ENCODE assay signal across 8 mouse cellular contexts in the genomic region with DNA sequence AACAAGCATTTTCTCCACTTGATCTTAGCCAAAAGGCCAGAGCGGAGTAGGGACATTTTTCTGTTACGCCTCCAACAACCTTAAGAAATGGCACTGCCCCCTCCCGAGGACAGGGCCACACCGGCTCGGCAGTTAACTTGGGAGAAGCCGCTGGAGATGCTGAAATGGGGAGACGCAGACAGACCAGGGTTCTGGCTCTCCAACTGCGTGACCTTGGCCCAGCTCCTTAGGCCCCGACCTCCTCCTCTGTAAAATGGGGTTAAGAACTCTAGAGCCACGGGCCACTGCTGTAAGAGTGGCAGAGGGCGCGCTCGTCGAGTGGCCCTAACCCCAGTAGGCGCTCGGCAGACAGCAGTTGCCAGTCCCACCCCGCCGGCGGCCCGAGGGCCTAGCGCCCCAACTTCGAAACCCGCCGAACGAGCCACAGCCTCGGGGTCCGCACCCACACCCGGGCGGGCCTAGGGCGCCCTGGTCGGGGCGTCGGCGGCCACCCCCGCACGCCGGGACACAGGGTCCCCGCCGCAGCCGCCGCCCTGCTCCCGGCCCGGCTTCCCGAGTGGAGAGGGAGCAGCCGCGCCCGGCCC. TPM values are rescaled to one million over a fixed set of nuclear protein-coding genes. Genes with fewer than 3 reads are reported as not detected.
A peak's percentile ranks its signal among the peaks of the same experiment; 100 is the strongest.
DNase-seq lines count a peak whose midpoint lies in the region; ATAC-seq and TF ChIP-seq lines count a peak whose summit lies in the region.

No protein-coding gene starts in this region.

- no peak for TF ChIP-seq POLR2A in myocyte (IDR thresholded peaks at IDR 0.05; ENCODE audit: insufficient read length, low read depth)

- WGBS in heart, embryonic 11.5 days (ENCODE audit: insufficient replicate concordance): 1% methylated on average over 37 of the region's 47 CpGs
- WGBS in forebrain, embryonic 11.5 days: under 1% methylated on average over 47 of the region's 47 CpGs
- under 1% methylated on average over 47 of the region's 47 CpGs for WGBS in limb, embryonic 11.5 days

- H3K27ac ChIP-seq in heart, embryonic 11.5 days (ENCODE audit: low read depth, low read length): peak overlapping the region; percentile 84
- H3K27ac ChIP-seq in forebrain, embryonic 11.5 days (ENCODE audit: low read depth, low read length): peak overlapping the region; percentile 75
- peak overlapping the region; percentile 31 for H3K27ac ChIP-seq in limb, embryonic 11.5 days (replicated peaks; ENCODE audit: low read depth, low read length)

- H3K4me3 ChIP-seq in heart, embryonic 11.5 days (ENCODE audit: low read depth, low read length): peak overlapping the region; percentile 92
- H3K4me3 ChIP-seq in forebrain, embryonic 11.5 days (ENCODE audit: low read depth, low read length): peak overlapping the region; percentile 91
- H3K4me3 ChIP-seq in limb, embryonic 11.5 days (ENCODE audit: low read depth, low read length): peak overlapping the region; percentile 79
- peak overlapping the region; percentile 51 for H3K4me3 ChIP-seq in myocyte

- H3K9ac ChIP-seq in heart, embryonic 11.5 days (ENCODE audit: low read depth, low read length): peak overlapping the region; percentile 93
- H3K9ac ChIP-seq in forebrain, embryonic 11.5 days (ENCODE audit: low read length): peak overlapping the region; percentile 83
- peak overlapping the region; percentile 77 for H3K9ac ChIP-seq in limb, embryonic 11.5 days (ENCODE audit: low read length)

- H3ac ChIP-seq in myocyte (ENCODE audit: control insufficient read depth, insufficient read length): peak overlapping the region; percentile 71

- H3K4me2 ChIP-seq in heart, embryonic 11.5 days: peak overlapping the region; percentile 80
- H3K4me2 ChIP-seq in forebrain, embryonic 11.5 days (ENCODE audit: low read depth, low read length, severe bottlenecking): peak overlapping the region; percentile 90
- H3K4me2 ChIP-seq in limb, embryonic 11.5 days (ENCODE audit: low read depth, severe bottlenecking): peak overlapping the region; percentile 92
- peak overlapping the region; percentile 93 for H3K4me2 ChIP-seq in myocyte (ENCODE audit: low read depth)

- peaks cover 3% of the 10 kb centered on the region; the same call in 1 of the 2 replicates for H3K27me3 ChIP-seq in heart, embryonic 11.5 days (ENCODE audit: control insufficient read depth, insufficient read depth, low read length)
- no peaks in the 10 kb centered on the region for H3K27me3 ChIP-seq in forebrain, embryonic 11.5 days (ENCODE audit: control insufficient read depth, insufficient read depth, low read length)
- H3K27me3 ChIP-seq in limb, embryonic 11.5 days (ENCODE audit: control insufficient read depth, insufficient read depth, low read length): no peaks in the 10 kb centered on the region
- H3K27me3 ChIP-seq in myocyte (ENCODE audit: control insufficient read depth, insufficient read depth, insufficient read length): no peaks in the 10 kb centered on the region

- no peak for DNase-seq in heart, adult 9 months (ENCODE audit: low spot score in 2 of 2)
- DNase-seq in 3134 (ENCODE audit: extremely low read depth, insufficient read length, low spot score): peak; percentile 69
- peak; percentile 68 for DNase-seq in T-cell, adult 2 months (ENCODE audit: low spot score)
- peak; percentile 83 for DNase-seq in forebrain, embryonic 11.5 days (ENCODE audit: low spot score)
- peak; percentile 67 for DNase-seq in limb, embryonic 11.5 days (ENCODE audit: low spot score)

- peaks cover 15% of the 10 kb centered on the region for H3K79me2 ChIP-seq in myocyte (ENCODE audit: control insufficient read depth, insufficient read depth)

- peaks cover 29% of the 10 kb centered on the region for H3K4me1 ChIP-seq in heart, embryonic 11.5 days (ENCODE audit: control insufficient read depth, insufficient read depth, low read length)
- H3K4me1 ChIP-seq in forebrain, embryonic 11.5 days (replicated peaks; ENCODE audit: control insufficient read depth, insufficient read depth, low read length): peaks cover 12% of the 10 kb centered on the region
- peaks cover 11% of the 10 kb centered on the region for H3K4me1 ChIP-seq in limb, embryonic 11.5 days (ENCODE audit: control insufficient read depth, insufficient read depth, low read length)

- H3K9me3 ChIP-seq in heart, embryonic 11.5 days (replicated peaks; ENCODE audit: control insufficient read depth, low read length): no peaks in the 10 kb centered on the region
- no peaks in the 10 kb centered on the region for H3K9me3 ChIP-seq in forebrain, embryonic 11.5 days (ENCODE audit: control insufficient read depth, low read length)
- no peaks in the 10 kb centered on the region for H3K9me3 ChIP-seq in limb, embryonic 11.5 days (ENCODE audit: control insufficient read depth, low read length)

- peak; percentile 46 for ATAC-seq in heart, embryonic 11.5 days (replicated peaks; ENCODE audit: insufficient number of reproducible peaks, low FRiP score, low TSS enrichment)
- peak; percentile 68 for ATAC-seq in forebrain, embryonic 11.5 days (replicated peaks; ENCODE audit: low FRiP score)
- peak; percentile 32; the same call in 1 of the 2 replicates for ATAC-seq in limb, embryonic 11.5 days (ENCODE audit: insufficient number of reproducible peaks, low FRiP score, low TSS enrichment, low read depth)
- ATAC-seq in granulocyte monocyte progenitor cell, adult 5-6 weeks (replicated peaks; ENCODE audit: poor library complexity, severe bottlenecking): no peak; the same call in 1 of the 2 replicates

- H3K36me3 ChIP-seq in heart, embryonic 11.5 days (ENCODE audit: control insufficient read depth, insufficient read depth, low read length): 0 out of 2 replicates have a peak, but pooled peaks cover 9% of the 10 kb centered on the region
- H3K36me3 ChIP-seq in forebrain, embryonic 11.5 days (ENCODE audit: control insufficient read depth, insufficient read depth, low read length): no peaks in the 10 kb centered on the region; the same call in 1 of the 2 replicates
- peaks cover 6% of the 10 kb centered on the region for H3K36me3 ChIP-seq in limb, embryonic 11.5 days (ENCODE audit: control insufficient read depth, insufficient read depth, low read length)
- no peaks in the 10 kb centered on the region for H3K36me3 ChIP-seq in myocyte (ENCODE audit: control insufficient read depth, insufficient read depth)

TF ChIP-seq in myocyte, 11 proteins besides CTCF, POLR2A, EP300 and RAD21:
- TF ChIP-seq SRF (IDR thresholded peaks at IDR 0.05; ENCODE audit: control insufficient read depth, insufficient read length, low read depth) (no peak), CEBPB (IDR thresholded peaks at IDR 0.05; ENCODE audit: insufficient read depth, poor library complexity, severe bottlenecking) (no peak), TCF12 (IDR thresholded peaks at IDR 0.05; ENCODE audit: insufficient read depth, poor library complexity, severe bottlenecking) (no peak), E2F4 (IDR thresholded peaks at IDR 0.05; ENCODE audit: insufficient read depth) (no peak), USF1 (IDR thresholded peaks at IDR 0.05; ENCODE audit: low read depth) (no peak), REST (IDR thresholded peaks at IDR 0.05; ENCODE audit: insufficient read depth, insufficient read length) (no peak), POLR2AphosphoS2 (IDR thresholded peaks at IDR 0.05; ENCODE audit: insufficient read length, low read depth) (no peak), MAX (IDR thresholded peaks at IDR 0.05; ENCODE audit: low read depth) (no peak), MYOG (IDR thresholded peaks at IDR 0.05; ENCODE audit: control insufficient read depth in 1 of 3, insufficient read depth in 1 of 3, insufficient read length in 2 of 3, low read depth in 2 of 3) (no peak), TCF3 (IDR thresholded peaks at IDR 0.05; ENCODE audit: insufficient read length, low read depth) (no peak), MYOD1 (IDR thresholded peaks at IDR 0.05; ENCODE audit: control insufficient read depth in 1 of 3, insufficient read length in 2 of 3, low read depth in 2 of 3) (no peak)

RNA-seq across cellular contexts. Expression of a gene that starts 0.6 kb away (rescaled TPM):
- 23.9 and 28.1 TPM in 2 replicates for polyA plus RNA-seq in heart, embryonic 11.5 days (2014; fragmentation: Nextera tagmentation; extraction: Ambion mirVana)
- polyA plus RNA-seq in forebrain, embryonic 11.5 days (2014; fragmentation: Nextera tagmentation; extraction: Ambion mirVana): 48.2 and 48.5 TPM in 2 replicates
- polyA plus RNA-seq in limb, embryonic 11.5 days (2014; fragmentation: Nextera tagmentation; extraction: Ambion mirVana): 32.1 and 36.6 TPM in 2 replicates
- polyA plus RNA-seq in myocyte (2012; fragmentation: generic; extraction: Trizol): 30.9 TPM
- 27.1 and 34.9 TPM in 2 replicates for total RNA-seq in granulocyte monocyte progenitor cell, adult 5-6 weeks (2014; fragmentation: Nextera tagmentation)
- total RNA-seq in granulocyte monocyte progenitor cell, adult 5-6 weeks (2017): 40.5 and 61.0 TPM in 2 replicates

Comparison
In these comparisons a context has a peak if more than half of its experiments do, and no peak if none do; other contexts are left out.
1. H3K27ac ChIP-seq: peak in every context shown above with its lines; median percentile 84 in heart, embryonic 11.5 days; 75 in forebrain, embryonic 11.5 days; 31 in limb, embryonic 11.5 days.
2. DNase-seq: peak in 3134 (single experiment), T-cell, adult 2 months (single experiment), forebrain, embryonic 11.5 days (single experiment) and limb, embryonic 11.5 days (single experiment); none in heart, adult 9 months (0 of 2).
3. Peak in every context shown above with its lines, with median percentiles within 50 percentile points of each other: H3K4me2 ChIP-seq, H3K4me3 ChIP-seq and H3K9ac ChIP-seq.